Comparison of ENCODE assay signal across 10 mouse cellular contexts in the genomic region with DNA sequence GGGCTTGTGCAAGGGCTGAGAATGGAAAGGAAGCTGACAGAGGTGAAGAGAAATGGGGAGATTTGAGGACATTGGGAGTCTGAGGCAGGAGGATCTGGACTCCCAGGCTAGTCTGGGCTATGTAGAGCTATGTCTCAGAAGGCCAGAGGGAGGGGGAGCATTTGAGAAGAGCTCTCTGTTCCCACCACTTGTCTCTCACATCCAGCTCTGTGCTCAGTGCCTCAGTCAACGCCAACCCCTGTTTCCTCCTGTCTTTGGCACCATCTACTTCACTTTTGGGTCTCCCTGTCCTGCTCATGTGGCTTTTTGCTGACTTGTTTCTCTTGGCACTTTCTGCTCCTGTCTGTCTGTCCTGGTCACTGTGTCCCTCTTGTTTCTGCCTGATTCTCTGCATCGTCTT. TPM values are rescaled to one million over a fixed set of nuclear protein-coding genes. Genes with fewer than 3 reads are reported as not detected.
DNase-seq lines count a peak whose midpoint lies in the region; ATAC-seq lines count a peak whose summit lies in the region.
"Had no signal": no experiment of that assay in that cellular context is flagged by ENCODE, and none has a peak within 500 bp of the region (broad histone marks: within the 10 kb centered on the region; RNA-seq: fewer than 3 reads in every experiment).

No protein-coding gene starts in this region.

- no peaks in the 10 kb centered on the region for H3K27me3 ChIP-seq in kidney, embryonic 15.5 days
- no peaks in the 10 kb centered on the region for H3K27me3 ChIP-seq in embryonic facial prominence, embryonic 11.5 days (ENCODE audit: control insufficient read depth, insufficient read depth, low read length)
- H3K27me3 ChIP-seq in hindbrain, embryonic 15.5 days = no peaks in the 10 kb centered on the region
- H3K27me3 ChIP-seq in midbrain, embryonic 15.5 days (replicated peaks) = no peaks in the 10 kb centered on the region

- ATAC-seq in kidney, embryonic 15.5 days (replicated peaks; ENCODE audit: low FRiP score) = 0 out of 2 replicates have a peak, but pooled peaks have one; percentile 35
- ATAC-seq in embryonic facial prominence, embryonic 11.5 days (replicated peaks; ENCODE audit: insufficient number of reproducible peaks, low FRiP score, low TSS enrichment, low read depth) = no peak
- 0 out of 2 replicates have a peak, but pooled peaks have one; percentile 27 for ATAC-seq in hindbrain, embryonic 15.5 days (ENCODE audit: low FRiP score, low read depth)
- no peak for ATAC-seq in midbrain, embryonic 15.5 days (replicated peaks)

- peaks cover 29% of the 10 kb centered on the region for H3K4me1 ChIP-seq in kidney, embryonic 15.5 days
- H3K4me1 ChIP-seq in embryonic facial prominence, embryonic 11.5 days (ENCODE audit: control insufficient read depth, insufficient read depth, low read length) = peaks cover 9% of the 10 kb centered on the region
- peaks cover 8% of the 10 kb centered on the region; the same call in 1 of the 2 replicates for H3K4me1 ChIP-seq in hindbrain, embryonic 15.5 days (replicated peaks)
- peaks cover 11% of the 10 kb centered on the region; the same call in 1 of the 2 replicates for H3K4me1 ChIP-seq in midbrain, embryonic 15.5 days

- 7% methylated on average over 2 of the region's 2 CpGs for WGBS in kidney, embryonic 15.5 days
- 50% methylated on average over 2 of the region's 2 CpGs for WGBS in embryonic facial prominence, embryonic 11.5 days
- 27% methylated on average over 2 of the region's 2 CpGs for WGBS in hindbrain, embryonic 15.5 days
- 41% methylated on average over 2 of the region's 2 CpGs for WGBS in midbrain, embryonic 15.5 days

- H3K4me3 ChIP-seq in kidney, embryonic 15.5 days (replicated peaks) = peak overlapping the region; percentile 41
- no peak overlapping the region for H3K4me3 ChIP-seq in embryonic facial prominence, embryonic 11.5 days (ENCODE audit: low read depth, low read length)
- H3K4me3 ChIP-seq in hindbrain, embryonic 15.5 days = peak overlapping the region; percentile 20; the same call in 1 of the 2 replicates
- H3K4me3 ChIP-seq in midbrain, embryonic 15.5 days = peak overlapping the region; percentile 21; the same call in 1 of the 2 replicates

- no peaks in the 10 kb centered on the region for H3K9me3 ChIP-seq in kidney, embryonic 15.5 days (replicated peaks)
- no peaks in the 10 kb centered on the region for H3K9me3 ChIP-seq in embryonic facial prominence, embryonic 11.5 days (replicated peaks; ENCODE audit: control insufficient read depth, low read length)
- no peaks in the 10 kb centered on the region for H3K9me3 ChIP-seq in hindbrain, embryonic 15.5 days
- no peaks in the 10 kb centered on the region for H3K9me3 ChIP-seq in midbrain, embryonic 15.5 days

- H3K36me3 ChIP-seq in kidney, embryonic 15.5 days = no peaks in the 10 kb centered on the region
- H3K36me3 ChIP-seq in embryonic facial prominence, embryonic 11.5 days (replicated peaks; ENCODE audit: control insufficient read depth, insufficient read depth, low read depth, low read length) = no peaks in the 10 kb centered on the region
- no peaks in the 10 kb centered on the region for H3K36me3 ChIP-seq in hindbrain, embryonic 15.5 days
- no peaks in the 10 kb centered on the region for H3K36me3 ChIP-seq in midbrain, embryonic 15.5 days (replicated peaks)

- H3K9ac ChIP-seq in kidney, embryonic 15.5 days = peak overlapping the region; percentile 51
- peak overlapping the region; percentile 6; the same call in 1 of the 2 replicates for H3K9ac ChIP-seq in embryonic facial prominence, embryonic 11.5 days (replicated peaks; ENCODE audit: low read length)
- no peak overlapping the region for H3K9ac ChIP-seq in hindbrain, embryonic 15.5 days
- H3K9ac ChIP-seq in midbrain, embryonic 15.5 days = no peak overlapping the region

- peak overlapping the region; percentile 66 for H3K4me2 ChIP-seq in kidney, embryonic 15.5 days
- H3K4me2 ChIP-seq in embryonic facial prominence, embryonic 11.5 days (ENCODE audit: low read depth, low read length) = no peak overlapping the region
- H3K4me2 ChIP-seq in hindbrain, embryonic 15.5 days = peak overlapping the region; percentile 49
- peak overlapping the region; percentile 43; the same call in 1 of the 2 replicates for H3K4me2 ChIP-seq in midbrain, embryonic 15.5 days

- peak overlapping the region; percentile 79 for H3K27ac ChIP-seq in kidney, embryonic 15.5 days
- no peak overlapping the region for H3K27ac ChIP-seq in embryonic facial prominence, embryonic 11.5 days (replicated peaks; ENCODE audit: low read depth, low read length)
- H3K27ac ChIP-seq in hindbrain, embryonic 15.5 days (replicated peaks) = no peak overlapping the region
- H3K27ac ChIP-seq in midbrain, embryonic 15.5 days = no peak overlapping the region

- DNase-seq in kidney, postnatal 36 days = no peak
- no peak for DNase-seq in embryonic facial prominence, embryonic 11.5 days (ENCODE audit: low spot score)
- DNase-seq in frontal cortex, postnatal 10 days (ENCODE audit: low spot score in 2 of 2) = no peak
- DNase-seq in embryo, embryonic 9.5 days (ENCODE audit: extremely low spot score) = no peak
- no peak for DNase-seq in spleen, postnatal 36 days (ENCODE audit: low spot score in 2 of 2)
- DNase-seq: cerebellum, adult 11 months had no signal

RNA-seq across cellular contexts. Expression of a gene that starts 0.6 kb away (rescaled TPM):
- polyA plus RNA-seq in kidney, embryonic 15.5 days (2015; fragmentation: Nextera tagmentation; extraction: Ambion mirVana) = 5.0 and 6.0 TPM in 2 replicates
- 0.92 TPM in 1 of 2 replicates, not detected in the other for polyA plus RNA-seq in embryonic facial prominence, embryonic 11.5 days (2014; fragmentation: Nextera tagmentation; extraction: Ambion mirVana)
- 1.2 and 1.8 TPM in 2 replicates for polyA plus RNA-seq in hindbrain, embryonic 15.5 days (2015; fragmentation: Nextera tagmentation; extraction: Ambion mirVana)
- 1.9 and 2.5 TPM in 2 replicates for polyA plus RNA-seq in midbrain, embryonic 15.5 days (2015; fragmentation: Nextera tagmentation; extraction: Ambion mirVana)

RNA-seq across cellular contexts. Expression of a gene that starts 0.6 kb away (rescaled TPM):
- polyA plus RNA-seq in kidney, embryonic 15.5 days (2015; fragmentation: Nextera tagmentation; extraction: Ambion mirVana) = 1.2 and 1.6 TPM in 2 replicates
- polyA plus RNA-seq in embryonic facial prominence, embryonic 11.5 days (2014; fragmentation: Nextera tagmentation; extraction: Ambion mirVana) = 0.66 and 1.1 TPM in 2 replicates
- 0.43 and 0.53 TPM in 2 replicates for polyA plus RNA-seq in hindbrain, embryonic 15.5 days (2015; fragmentation: Nextera tagmentation; extraction: Ambion mirVana)
- polyA plus RNA-seq in midbrain, embryonic 15.5 days (2015; fragmentation: Nextera tagmentation; extraction: Ambion mirVana) = 0.21 and 0.32 TPM in 2 replicates

RNA-seq across cellular contexts. Expression of a gene that starts 8.1 kb away (rescaled TPM):
- polyA plus RNA-seq in kidney, embryonic 15.5 days (2015; fragmentation: Nextera tagmentation; extraction: Ambion mirVana) = not detected in 2 replicates
- polyA plus RNA-seq in embryonic facial prominence, embryonic 11.5 days (2014; fragmentation: Nextera tagmentation; extraction: Ambion mirVana) = 0.36 and 0.43 TPM in 2 replicates
- polyA plus RNA-seq in hindbrain, embryonic 15.5 days (2015; fragmentation: Nextera tagmentation; extraction: Ambion mirVana) = 0.24 TPM in 1 of 2 replicates, not detected in the other
- not detected in 2 replicates for polyA plus RNA-seq in midbrain, embryonic 15.5 days (2015; fragmentation: Nextera tagmentation; extraction: Ambion mirVana)
- polyA plus RNA-seq: neural tube, embryonic 14.5 days had no signal

RNA-seq across cellular contexts. Expression of a gene that starts 11.3 kb away (rescaled TPM):
- 0.41 and 0.52 TPM in 2 replicates for polyA plus RNA-seq in kidney, embryonic 15.5 days (2015; fragmentation: Nextera tagmentation; extraction: Ambion mirVana)
- polyA plus RNA-seq in embryonic facial prominence, embryonic 11.5 days (2014; fragmentation: Nextera tagmentation; extraction: Ambion mirVana) = 0.74 and 1.2 TPM in 2 replicates
- 0.22 and 0.25 TPM in 2 replicates for polyA plus RNA-seq in hindbrain, embryonic 15.5 days (2015; fragmentation: Nextera tagmentation; extraction: Ambion mirVana)
- 0.21 and 0.43 TPM in 2 replicates for polyA plus RNA-seq in midbrain, embryonic 15.5 days (2015; fragmentation: Nextera tagmentation; extraction: Ambion mirVana)

RNA-seq across cellular contexts. Expression of a gene that starts 11.8 kb away (rescaled TPM):
- 94.7 and 103 TPM in 2 replicates for polyA plus RNA-seq in kidney, embryonic 15.5 days (2015; fragmentation: Nextera tagmentation; extraction: Ambion mirVana)
- 38.5 and 39.8 TPM in 2 replicates for polyA plus RNA-seq in embryonic facial prominence, embryonic 11.5 days (2014; fragmentation: Nextera tagmentation; extraction: Ambion mirVana)
- 102 and 106 TPM in 2 replicates for polyA plus RNA-seq in hindbrain, embryonic 15.5 days (2015; fragmentation: Nextera tagmentation; extraction: Ambion mirVana)
- 105 and 113 TPM in 2 replicates for polyA plus RNA-seq in midbrain, embryonic 15.5 days (2015; fragmentation: Nextera tagmentation; extraction: Ambion mirVana)

Comparison
In these comparisons a context has a peak if more than half of its experiments do, and no peak if none do; other contexts are left out.
1. ATAC-seq: peak in kidney, embryonic 15.5 days (single experiment) and hindbrain, embryonic 15.5 days (single experiment); none in embryonic facial prominence, embryonic 11.5 days (single experiment) and midbrain, embryonic 15.5 days (single experiment).
2. H3K9ac ChIP-seq: peak in kidney, embryonic 15.5 days (single experiment) and embryonic facial prominence, embryonic 11.5 days (single experiment); none in hindbrain, embryonic 15.5 days (single experiment) and midbrain, embryonic 15.5 days (single experiment).